Mouse (Mus musculus) megakaryocyte, embryonic 14.5 days (primary cell): ENCODE measurements around the gene Mkrn1. TPM values are rescaled to one million over a fixed set of nuclear protein-coding genes. Genes with fewer than 3 reads are reported as not detected.
"Not testable (repeated sequence)": the region's sequence is repeated elsewhere in the genome, so short reads cannot be mapped to it uniquely, and the experiment has no call there.

ENCODE experiments used
- H3K27me3 ChIP-seq: replicated peaks from 2 replicates; pipeline ENCODE3; 2012; ENCODE audit warnings: inconsistent platforms
- H3K36me3 ChIP-seq: replicated peaks from 2 replicates; pipeline ENCODE3; 2012; ENCODE audit warnings: low read length, inconsistent platforms, mixed read lengths
- H3K4me1 ChIP-seq: 2 replicates; pipeline ENCODE4 v1.6.1; 2012; ENCODE audit warnings: inconsistent platforms
- H3K4me3 ChIP-seq: replicated peaks from 2 replicates; pipeline ENCODE3; 2012; ENCODE audit warnings: moderate library complexity, mild to moderate bottlenecking, inconsistent platforms
- H3K9me3 ChIP-seq: 2 replicates; pipeline ENCODE4 v1.6.1; 2012; ENCODE audit warnings: inconsistent platforms
- FLI1 ChIP-seq: IDR thresholded peaks from 2 replicates; pipeline ENCODE4 v1.6.1; 2012; ENCODE audit warnings: low read length, inconsistent platforms, mixed read lengths
- GATA1 ChIP-seq: IDR thresholded peaks from 3 replicates; pipeline ENCODE4 v1.6.1; 2012; ENCODE audit warnings: mixed read lengths, low read length, inconsistent platforms, borderline replicate concordance
- polyA plus RNA-seq: library from polyadenylated mRNA; stranded (reverse); fragments of >175 nt; gene quantifications from 2 replicates; pipeline ENCODE4 v1.2.3, GENCODE M21; 2012; ENCODE audit warnings: low replicate concordance; ENCODE audit not compliant: insufficient read depth

Mkrn1 gene
- polyA plus RNA-seq, 1 experiment: 107 TPM

DNA sequence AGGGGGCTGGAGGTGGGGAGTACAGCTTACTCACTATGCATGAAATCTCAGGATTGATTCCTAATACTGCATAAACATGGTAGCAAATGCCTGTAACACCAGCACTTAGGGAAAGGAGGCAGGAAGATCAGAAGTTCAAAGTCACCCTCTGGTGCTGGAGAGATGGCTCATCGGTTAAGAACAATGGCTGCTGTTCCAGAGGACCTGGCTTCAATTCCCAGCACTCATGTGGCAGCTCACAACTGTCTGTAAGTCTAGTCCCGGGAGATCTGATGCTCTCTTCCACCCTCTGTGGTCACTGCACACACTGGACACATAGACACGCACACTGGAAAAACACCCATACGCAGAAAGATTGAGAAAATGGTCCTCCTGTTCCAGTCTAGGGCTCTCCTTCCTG, 12.9 kb upstream of the Mkrn1 start:
- peaks cover 64% of the 10 kb centered on the region for H3K4me1 ChIP-seq

DNA sequence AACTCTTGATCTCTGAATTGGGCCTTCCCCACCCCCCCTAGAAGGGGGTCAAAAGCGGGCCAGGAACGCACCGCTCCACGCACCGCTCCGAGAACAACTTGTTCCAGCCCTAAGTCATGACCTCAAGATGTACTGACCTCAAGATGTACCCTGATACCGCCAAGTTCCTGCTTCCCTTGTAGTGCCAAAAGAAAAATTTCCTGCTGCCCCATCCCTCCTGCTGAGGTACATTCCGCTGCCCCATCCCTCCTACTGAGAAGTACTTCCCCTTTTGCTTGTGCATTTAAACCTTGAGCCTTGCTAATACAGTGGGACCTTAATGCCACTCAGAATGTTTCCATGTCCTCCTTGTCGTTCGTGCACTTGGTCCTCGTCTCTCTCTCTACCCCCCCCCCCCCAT, 10.5 kb upstream of the Mkrn1 start:
- no peaks in the 10 kb centered on the region for H3K27me3 ChIP-seq
- H3K4me3 ChIP-seq: no peak overlapping the region
- H3K36me3 ChIP-seq: no peaks in the 10 kb centered on the region
- peaks cover 73% of the 10 kb centered on the region for H3K4me1 ChIP-seq
- H3K9me3 ChIP-seq: no peaks in the 10 kb centered on the region
- no peak for TF ChIP-seq FLI1
- TF ChIP-seq GATA1: no peak

More for the DNA sequence above, 12.9 kb upstream of the Mkrn1 start:
- Histone ChIP-seq H3K9me3 (no peaks in the 10 kb centered on the region), H3K4me3 (no peak overlapping the region), H3K27me3 (no peaks in the 10 kb centered on the region), H3K36me3 (no peaks in the 10 kb centered on the region)
- no peak for TF ChIP-seq FLI1
- TF ChIP-seq GATA1: no peak

DNA sequence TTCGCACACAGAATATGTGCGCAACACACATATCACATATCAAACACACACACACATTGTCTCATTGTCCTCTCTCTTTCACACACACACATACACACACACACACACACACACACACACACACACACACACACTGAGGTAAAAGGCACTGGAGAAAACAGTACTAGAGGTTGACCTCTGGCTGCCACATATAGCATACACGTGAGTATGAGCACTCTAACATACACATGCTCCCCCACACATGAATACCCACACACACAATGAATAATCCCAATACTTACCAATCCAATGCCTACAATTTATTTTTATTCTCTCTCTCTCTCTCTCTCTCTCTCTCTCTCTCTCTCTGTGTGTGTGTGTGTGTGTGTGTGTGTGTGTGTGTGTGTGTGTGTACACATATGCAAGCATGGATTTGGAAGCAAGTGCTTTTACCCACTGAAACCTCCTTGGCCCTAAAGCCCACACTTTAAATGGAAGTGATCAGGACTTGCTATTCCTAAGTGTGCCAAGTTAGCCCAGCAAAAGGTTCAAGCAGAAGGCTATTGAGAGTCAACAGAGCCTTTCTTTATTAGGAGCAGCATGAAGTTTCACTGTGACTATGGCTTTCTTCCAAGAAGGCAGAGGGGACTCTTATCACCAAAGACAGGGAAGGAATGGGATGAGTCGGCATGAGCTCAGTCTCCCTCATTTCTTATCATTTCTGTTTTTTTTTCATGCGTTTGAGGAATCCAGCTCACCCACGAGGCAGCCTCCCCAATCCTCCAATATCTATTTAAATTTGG, 8.9 kb upstream of the Mkrn1 start:
- H3K9me3 ChIP-seq: no peaks in the 10 kb centered on the region
- H3K36me3 ChIP-seq: no peaks in the 10 kb centered on the region
- peak overlapping the region; percentile 87 for H3K4me3 ChIP-seq
- no peaks in the 10 kb centered on the region for H3K27me3 ChIP-seq
- TF ChIP-seq GATA1 (peak; percentile 70; the same call in 1 of the 3 replicates), FLI1 (no peak)
- peaks cover 78% of the 10 kb centered on the region for H3K4me1 ChIP-seq

DNA sequence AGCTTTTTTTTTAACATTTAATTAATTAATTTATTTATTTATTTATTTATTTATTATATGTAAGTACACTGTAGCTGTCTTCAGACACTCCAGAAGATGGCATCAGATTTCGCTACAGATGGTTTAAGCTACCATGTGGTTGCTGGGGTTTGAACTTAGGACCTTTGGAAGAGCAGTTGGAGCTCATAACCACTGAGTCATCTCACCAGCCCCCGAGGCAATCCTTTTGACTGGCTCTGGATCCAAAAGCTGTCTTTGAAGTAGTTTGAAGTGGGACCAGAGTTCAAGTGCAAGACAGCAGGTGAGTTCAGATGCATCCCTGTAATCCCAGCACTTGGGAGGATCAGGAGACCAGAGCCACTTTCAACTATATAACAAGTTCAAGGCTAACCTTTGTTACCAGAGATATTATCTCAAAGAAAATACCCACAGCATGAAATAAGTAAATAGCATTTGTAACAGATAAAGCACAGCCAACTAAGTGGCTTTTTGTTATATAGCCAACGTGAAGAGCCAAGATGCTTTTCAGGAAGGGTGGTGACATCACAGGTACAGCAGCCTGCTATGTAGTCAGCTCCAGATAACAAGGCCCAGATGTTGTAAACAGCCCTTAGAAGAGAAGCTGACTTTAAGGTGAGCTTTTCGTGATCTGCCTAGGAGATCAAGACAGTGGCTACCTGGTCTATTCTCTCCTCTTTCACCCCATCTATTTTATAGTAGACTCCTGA, 7.2 kb upstream of the Mkrn1 start:
- H3K4me3 ChIP-seq: no peak overlapping the region

DNA sequence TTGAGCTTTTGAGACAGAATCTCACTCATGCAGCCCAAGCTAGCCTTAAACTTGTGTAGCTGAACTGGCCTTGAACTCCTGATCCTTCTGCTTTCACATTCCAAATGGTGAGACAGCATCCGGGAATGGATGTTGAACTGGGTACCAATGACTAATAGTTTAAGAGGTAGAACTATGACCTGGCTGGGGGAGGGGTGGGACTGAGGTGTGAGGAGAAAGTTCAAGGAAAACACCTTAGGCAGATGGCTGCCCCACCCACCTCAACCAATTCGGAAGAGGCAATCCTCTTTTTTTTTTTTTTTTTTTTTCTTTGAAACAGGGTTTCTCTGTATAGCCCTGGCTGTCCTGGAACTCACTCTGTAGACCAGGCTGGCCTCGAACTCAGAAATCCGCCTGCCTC, 6.5 kb upstream of the Mkrn1 start:
- no peak overlapping the region for H3K4me3 ChIP-seq
- H3K36me3 ChIP-seq: no peaks in the 10 kb centered on the region
- H3K9me3 ChIP-seq: no peaks in the 10 kb centered on the region
- H3K27me3 ChIP-seq: no peaks in the 10 kb centered on the region
- TF ChIP-seq GATA1: no peak
- no peak for TF ChIP-seq FLI1
- H3K4me1 ChIP-seq: peaks cover 78% of the 10 kb centered on the region

More for the DNA sequence above, 7.2 kb upstream of the Mkrn1 start:
- TF ChIP-seq GATA1: no peak
- TF ChIP-seq FLI1: no peak
- H3K36me3 ChIP-seq: no peaks in the 10 kb centered on the region
- peaks cover 78% of the 10 kb centered on the region for H3K4me1 ChIP-seq
- no peaks in the 10 kb centered on the region for H3K27me3 ChIP-seq
- H3K9me3 ChIP-seq: no peaks in the 10 kb centered on the region

DNA sequence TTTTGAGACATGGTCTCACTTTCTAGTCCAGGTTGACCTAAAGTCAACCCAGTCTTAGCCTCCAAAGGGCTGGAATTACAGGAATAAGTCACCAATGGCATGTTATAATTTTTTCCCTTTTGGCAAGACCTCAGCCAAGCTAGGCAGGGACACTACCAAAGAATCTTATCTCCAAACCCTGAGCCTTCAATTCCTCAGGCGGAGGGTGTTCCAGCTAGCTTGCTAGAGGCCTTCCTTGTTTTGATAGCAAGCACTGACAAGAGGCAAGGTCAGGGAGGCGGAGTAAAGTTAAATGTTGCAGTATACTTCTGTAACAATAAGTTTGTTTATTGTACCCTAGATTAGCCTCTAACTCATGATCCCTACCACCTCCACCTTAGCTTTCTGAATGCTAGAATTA, 4.9 kb upstream of the Mkrn1 start:
- Histone ChIP-seq H3K4me3 (no peak overlapping the region), H3K27me3 (no peaks in the 10 kb centered on the region), H3K4me1 (peaks cover 78% of the 10 kb centered on the region), H3K36me3 (no peaks in the 10 kb centered on the region), H3K9me3 (no peaks in the 10 kb centered on the region)
- no peak for TF ChIP-seq FLI1
- TF ChIP-seq GATA1: no peak

DNA sequence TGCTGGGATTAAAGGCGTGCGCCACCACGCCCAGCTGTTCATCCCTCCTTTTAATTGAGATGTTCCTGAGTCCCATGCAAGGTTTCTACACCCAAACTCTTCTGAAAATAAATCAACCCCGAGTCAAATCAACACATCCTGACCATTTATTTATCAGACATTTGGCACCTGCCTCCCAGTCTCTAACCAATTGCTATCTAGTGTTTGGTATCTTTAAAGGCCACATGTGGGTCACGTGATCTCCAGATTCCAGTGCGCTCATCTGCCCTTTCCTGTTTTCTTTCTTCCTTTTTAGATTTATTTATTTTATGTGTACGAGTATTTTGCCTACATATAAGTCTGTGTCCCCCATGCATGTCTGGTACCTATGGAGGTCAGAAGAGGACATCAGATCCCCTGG, 3.4 kb upstream of the Mkrn1 start:
- Histone ChIP-seq H3K36me3 (no peaks in the 10 kb centered on the region), H3K4me1 (peaks cover 63% of the 10 kb centered on the region), H3K4me3 (no peak overlapping the region), H3K27me3 (no peaks in the 10 kb centered on the region), H3K9me3 (no peaks in the 10 kb centered on the region)
- no peak for TF ChIP-seq GATA1
- TF ChIP-seq FLI1: no peak

DNA sequence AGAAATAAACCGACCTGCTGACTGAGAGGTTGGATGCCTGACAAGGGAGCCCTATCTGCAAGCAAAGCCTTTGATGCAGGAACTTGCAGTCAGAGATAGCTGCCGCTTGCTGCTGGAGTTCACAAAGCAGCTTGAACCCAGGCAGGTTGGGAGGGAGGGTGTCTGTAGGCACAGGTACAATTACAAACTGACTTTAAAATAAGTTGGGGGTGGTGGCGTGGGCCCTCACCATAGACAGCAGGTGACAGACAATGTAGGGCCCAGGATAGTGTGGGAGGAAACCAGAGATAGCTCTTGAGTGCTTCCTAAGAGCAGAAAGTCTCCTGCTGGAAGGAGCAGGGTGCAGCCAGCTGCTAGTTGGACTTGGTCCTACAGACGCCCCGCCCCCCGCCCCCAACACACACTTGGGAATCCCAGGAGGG, 2.9 kb upstream of the Mkrn1 start:
- no peaks in the 10 kb centered on the region for H3K27me3 ChIP-seq
- H3K4me3 ChIP-seq: no peak overlapping the region
- TF ChIP-seq FLI1 (no peak), GATA1 (no peak)
- no peaks in the 10 kb centered on the region for H3K9me3 ChIP-seq
- no peaks in the 10 kb centered on the region for H3K36me3 ChIP-seq
- peaks cover 58% of the 10 kb centered on the region for H3K4me1 ChIP-seq

DNA sequence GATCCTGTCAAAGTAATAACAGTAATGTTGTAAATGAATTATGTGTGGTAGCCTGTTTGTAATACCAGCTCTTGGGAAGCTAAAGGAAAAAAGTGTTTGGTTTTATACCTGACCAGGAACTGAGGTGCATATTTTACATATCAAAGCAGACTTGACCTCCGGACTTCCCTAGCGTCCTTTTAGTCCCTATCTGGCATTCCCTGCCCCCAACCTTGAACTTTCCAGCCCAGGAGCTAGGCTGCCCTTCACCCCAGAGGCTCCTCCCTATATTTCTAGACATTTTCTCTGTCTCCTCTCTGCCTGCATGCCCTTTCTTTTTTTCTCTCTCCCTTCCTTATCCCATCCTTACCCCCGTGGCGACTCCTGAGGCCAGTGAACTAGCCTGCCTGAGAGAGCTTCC, 605 bp upstream of the Mkrn1 start:
- Histone ChIP-seq H3K9me3 (no peaks in the 10 kb centered on the region), H3K4me3 (peak overlapping the region; percentile 99), H3K27me3 (no peaks in the 10 kb centered on the region), H3K36me3 (peaks cover 19% of the 10 kb centered on the region), H3K4me1 (peaks cover 58% of the 10 kb centered on the region)
- no peak for TF ChIP-seq GATA1

DNA sequence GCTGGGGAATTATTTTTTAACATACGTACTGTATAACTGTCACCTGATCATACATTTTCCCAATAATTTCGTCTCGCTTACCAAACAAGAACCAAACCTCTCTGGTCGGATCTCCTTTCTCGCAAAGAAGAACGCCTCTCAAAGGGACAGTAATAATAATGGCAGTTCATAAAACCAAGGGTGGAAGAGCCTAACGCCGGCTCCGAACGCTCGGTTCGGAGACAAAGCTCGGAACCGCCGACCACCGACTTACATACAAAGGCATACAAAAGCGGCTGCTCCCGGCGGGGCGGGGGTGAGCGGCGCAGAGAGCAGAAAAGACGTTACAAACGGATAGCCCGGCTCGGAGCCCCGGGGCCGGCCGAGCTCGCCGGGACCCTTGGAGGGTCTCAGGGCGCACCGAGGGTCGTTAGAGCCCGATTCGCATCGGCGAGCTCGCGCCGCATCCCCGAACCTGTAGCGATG, 844 bp downstream of the Mkrn1 start:
- H3K9me3 ChIP-seq: no peaks in the 10 kb centered on the region
- H3K36me3 ChIP-seq: peaks cover 27% of the 10 kb centered on the region
- no peaks in the 10 kb centered on the region for H3K27me3 ChIP-seq
- peak overlapping the region; percentile 99 for H3K4me3 ChIP-seq
- peaks cover 59% of the 10 kb centered on the region for H3K4me1 ChIP-seq
- no peak for TF ChIP-seq FLI1
- TF ChIP-seq GATA1: no peak

DNA sequence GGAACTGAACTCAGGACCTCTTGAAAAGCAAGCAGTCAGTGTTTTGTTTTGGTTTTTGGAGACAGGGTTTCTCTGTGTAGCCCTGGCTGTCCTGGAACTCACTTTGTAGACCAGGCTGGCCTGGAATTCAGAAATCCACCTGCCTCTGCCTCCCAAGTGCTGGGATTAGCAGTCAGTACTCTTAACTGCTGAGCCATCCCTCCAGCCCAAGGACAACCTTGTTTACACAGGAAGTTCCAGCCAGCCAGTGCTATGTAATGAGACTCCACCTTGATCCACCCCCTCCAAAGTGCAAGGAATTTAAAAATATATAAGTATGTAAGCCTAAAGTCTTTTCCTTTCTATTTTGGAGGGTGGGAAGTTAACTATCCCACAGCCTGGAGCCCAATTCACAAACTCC, 3.6 kb downstream of the Mkrn1 start:
- peaks cover 46% of the 10 kb centered on the region for H3K36me3 ChIP-seq
- not testable (repeated sequence) for H3K27me3 ChIP-seq, H3K9me3 ChIP-seq
- H3K4me1 ChIP-seq: peaks cover 44% of the 10 kb centered on the region
- peak overlapping the region; percentile 74 for H3K4me3 ChIP-seq
